Mouse (Mus musculus) kidney, adult 18-20 months (tissue): ENCODE results near the gene Prep.

ENCODE experiments used
- DNase-seq: peaks from one replicate; pipeline ENCODE4 v3.0.0; 2021

Prep gene

GRCm38 (mm10) chr10:45066931-45067308 lies at the start of gene Prep:
Gene Prep, plus strand, starts transcription at chr10:45067203.
- peak; percentile 93 for DNase-seq

GRCm38 (mm10) chr10:45017352-45017751 lies 49.7 kb upstream of the Prep start:
- DNase-seq: no peak

- DNase-seq: peak; percentile 36
Measured at GRCm38 (mm10) chr10:45017851-45018250, 49.2 kb upstream of the Prep start.

- DNase-seq: no peak
Measured at GRCm38 (mm10) chr10:45019418-45019817, 47.6 kb upstream of the Prep start.

GRCm38 (mm10) chr10:45019849-45020248 lies 47.2 kb upstream of the Prep start:
- no peak for DNase-seq

- no peak for DNase-seq
Measured at GRCm38 (mm10) chr10:45020291-45020690, 46.7 kb upstream of the Prep start.

GRCm38 (mm10) chr10:45025184-45025583 lies 41.8 kb upstream of the Prep start:
- no peak for DNase-seq

GRCm38 (mm10) chr10:45026935-45027334 lies 40.1 kb upstream of the Prep start:
- no peak for DNase-seq

- DNase-seq: peak; percentile 81
Measured at GRCm38 (mm10) chr10:45045268-45045928, 21.6 kb upstream of the Prep start.

- no peak for DNase-seq
Measured at GRCm38 (mm10) chr10:45048158-45048557, 18.8 kb upstream of the Prep start.

- DNase-seq: peak; percentile 43
Measured at GRCm38 (mm10) chr10:45048622-45049021, 18.4 kb upstream of the Prep start.

- peak; percentile 82 for DNase-seq
Measured at GRCm38 (mm10) chr10:45051125-45051744, 15.8 kb upstream of the Prep start.

GRCm38 (mm10) chr10:45058361-45058760 lies 8.6 kb upstream of the Prep start:
- DNase-seq: no peak

GRCm38 (mm10) chr10:45060841-45061240 lies 6.2 kb upstream of the Prep start:
- no peak for DNase-seq

- DNase-seq: no peak
Measured at GRCm38 (mm10) chr10:45066131-45066930, 672 bp upstream of the Prep start.

GRCm38 (mm10) chr10:45067436-45067925 lies 478 bp downstream of the Prep start:
- DNase-seq: no peak

- no peak for DNase-seq
Measured at GRCm38 (mm10) chr10:45069557-45069956, 2.6 kb downstream of the Prep start.

- DNase-seq: no peak
Measured at GRCm38 (mm10) chr10:45070362-45070761, 3.4 kb downstream of the Prep start.

GRCm38 (mm10) chr10:45070929-45071813 lies 4.2 kb downstream of the Prep start:
- peak; percentile 13 for DNase-seq

GRCm38 (mm10) chr10:45072339-45072738 lies 5.3 kb downstream of the Prep start:
- DNase-seq: no peak

GRCm38 (mm10) chr10:45074543-45074942 lies 7.5 kb downstream of the Prep start:
- no peak for DNase-seq

GRCm38 (mm10) chr10:45075491-45076051 lies 8.6 kb downstream of the Prep start:
- DNase-seq: no peak
